26 mouse cellular contexts compared by ENCODE assay signal in the genomic region with DNA sequence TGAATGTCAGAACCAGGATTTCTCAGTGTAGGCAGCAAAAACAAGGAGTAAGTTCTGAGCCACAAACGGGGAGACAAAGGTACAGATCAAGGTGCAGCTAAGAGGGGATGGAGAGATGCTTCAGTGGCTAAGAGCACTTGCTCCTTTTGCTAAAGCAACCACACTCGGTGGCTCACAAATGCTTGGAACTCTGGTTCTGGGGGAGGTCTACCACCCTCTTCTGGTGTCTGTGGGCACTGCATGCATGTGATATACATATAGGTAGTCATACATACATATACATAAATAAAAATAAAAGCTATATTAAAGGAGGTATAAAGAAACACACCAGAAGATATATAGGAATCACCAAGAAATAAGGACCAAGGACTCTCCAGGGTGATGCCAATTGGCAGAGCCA. TPM values are rescaled to one million over a fixed set of nuclear protein-coding genes. Genes with fewer than 3 reads are reported as not detected.
DNase-seq lines count a peak whose midpoint lies in the region; ATAC-seq and TF ChIP-seq lines count a peak whose summit lies in the region.
"Had no signal": no experiment of that assay in that cellular context is flagged by ENCODE, and none has a peak within 500 bp of the region (broad histone marks: within the 10 kb centered on the region; RNA-seq: fewer than 3 reads in every experiment).

No protein-coding gene starts in this region.

- no peak; the same call in 1 of the 2 replicates for TF ChIP-seq RAD21 in CH12.LX (IDR thresholded peaks at IDR 0.05; ENCODE audit: low read depth, low read length)

- H3K9ac ChIP-seq in liver, postnatal 0 days (replicated peaks), result no peak overlapping the region
- H3K9ac ChIP-seq in CH12.LX (ENCODE audit: insufficient read depth, low read depth), result no peak overlapping the region
- H3K9ac ChIP-seq: heart, embryonic 12.5 days; hindbrain, embryonic 15.5 days; liver, embryonic 12.5 days; midbrain, embryonic 12.5 days; neural tube, embryonic 15.5 days had no signal

- H3K4me1 ChIP-seq in liver, postnatal 0 days (ENCODE audit: insufficient read depth), result no peaks in the 10 kb centered on the region
- no peaks in the 10 kb centered on the region for H3K4me1 ChIP-seq in CH12.LX (ENCODE audit: control insufficient read depth in 1 of 2, insufficient read depth in 2 of 2)

- H3K9me3 ChIP-seq in liver, postnatal 0 days (ENCODE audit: low read length), result no peaks in the 10 kb centered on the region
- no peaks in the 10 kb centered on the region for H3K9me3 ChIP-seq in CH12.LX (replicated peaks; ENCODE audit: low read length)
- H3K9me3 ChIP-seq: heart, embryonic 12.5 days; hindbrain, embryonic 15.5 days; liver, embryonic 12.5 days; midbrain, embryonic 12.5 days; neural tube, embryonic 15.5 days had no signal

- intact Hi-C loops in gastrocnemius, adult 2 months (cut with DNase I), result no loop called here
- intact Hi-C loops in gastrocnemius, postnatal 14 days (cut with DNase I; ENCODE audit: low total_unique reads), result no loop called here

- no peak overlapping the region for H3K4me3 ChIP-seq in gastrocnemius, adult 2 months
- H3K4me3 ChIP-seq in liver, postnatal 0 days (ENCODE audit: low read depth, low read length), result no peak overlapping the region
- H3K4me3 ChIP-seq in CH12.LX (replicated peaks in 1 of 3; ENCODE audit: low read depth in 2 of 3, low read length in 2 of 3, poor library complexity in 1 of 3), result no peak overlapping the region
- H3K4me3 ChIP-seq: heart, embryonic 12.5 days; hindbrain, embryonic 15.5 days; liver, embryonic 12.5 days; midbrain, embryonic 12.5 days; myocyte; neural tube, embryonic 15.5 days had no signal

- in situ Hi-C loops in CH12.LX (cut with MboI; ENCODE audit: low pct_ligation_motif_present, low pct_unique_long_range_greater_than_20kb, low sequenced_read_pairs), result no loop called here

- no peak for TF ChIP-seq EP300 in liver, postnatal 0 days (IDR thresholded peaks at IDR 0.05; ENCODE audit: low read depth)
- no peak for TF ChIP-seq EP300 in CH12.LX (IDR thresholded peaks at IDR 0.05; ENCODE audit: low read length)

- WGBS in liver, postnatal 0 days (ENCODE audit: insufficient replicate concordance), result 70% methylated on average over 2 of the region's 2 CpGs

- no peaks in the 10 kb centered on the region for H3K79me2 ChIP-seq in CH12.LX (replicated peaks; ENCODE audit: control insufficient read depth, extremely low read depth, insufficient read depth, poor library complexity, severe bottlenecking)

- DNase-seq in gastrocnemius, adult 2 months, result no peak
- no peak for DNase-seq in gastrocnemius, postnatal 14 days
- no peak for DNase-seq in liver, postnatal 0 days
- DNase-seq in liver, result no peak
- DNase-seq in CH12.LX (ENCODE audit: extremely low read depth), result no peak
- DNase-seq in ZHBTc4 (ENCODE audit: low read depth, low spot score), result peak; percentile 51
- no peak for DNase-seq in cerebellum, postnatal 14 days
- no peak for DNase-seq in cerebellum, adult 9-11 months
- DNase-seq: adrenal gland, postnatal 10 days; cerebellum, adult 8-10 months; embryo, embryonic 11 days; gastrocnemius, postnatal 36 days; kidney, adult 8-10 months; kidney, postnatal 4 days; left cerebral cortex, postnatal 4 days; lung, postnatal 4 days; right cerebral cortex, adult 18-20 months; spleen, adult 18-20 months; thymus, postnatal 14 days had no signal

- H3K36me3 ChIP-seq in liver, postnatal 0 days (replicated peaks; ENCODE audit: insufficient read depth, low read length), result no peaks in the 10 kb centered on the region
- peaks cover 97 to 100% of the 10 kb centered on the region in 2 experiments for H3K36me3 ChIP-seq in CH12.LX (replicated peaks in 1 of 2; ENCODE audit: control insufficient read depth in 1 of 2, insufficient read depth in 1 of 2, low read length in 1 of 2)
- H3K36me3 ChIP-seq: heart, embryonic 12.5 days; liver, embryonic 12.5 days had no signal

- no peak overlapping the region for H3K4me2 ChIP-seq in liver, postnatal 0 days (ENCODE audit: low read depth, low read length)
- H3K4me2 ChIP-seq in CH12.LX (ENCODE audit: insufficient read depth, low read depth, poor library complexity, severe bottlenecking), result no peak overlapping the region
- H3K4me2 ChIP-seq: heart, embryonic 12.5 days; hindbrain, embryonic 15.5 days; liver, embryonic 12.5 days; midbrain, embryonic 12.5 days; neural tube, embryonic 15.5 days had no signal

- ATAC-seq in liver, postnatal 0 days, result no peak
- ATAC-seq: liver, embryonic 12.5 days had no signal

- no peak overlapping the region for H3K27ac ChIP-seq in gastrocnemius, adult 2 months
- H3K27ac ChIP-seq in liver, postnatal 0 days (ENCODE audit: low read depth), result no peak overlapping the region
- no peak overlapping the region for H3K27ac ChIP-seq in CH12.LX (ENCODE audit: insufficient read depth, low read depth)
- H3K27ac ChIP-seq: hindbrain, embryonic 15.5 days; liver, embryonic 12.5 days; midbrain, embryonic 12.5 days; neural tube, embryonic 15.5 days had no signal

- H3K27me3 ChIP-seq in liver, postnatal 0 days (ENCODE audit: insufficient read depth, low read length), result no peaks in the 10 kb centered on the region
- H3K27me3 ChIP-seq in CH12.LX (replicated peaks), result no peaks in the 10 kb centered on the region
- H3K27me3 ChIP-seq: heart, embryonic 12.5 days; hindbrain, embryonic 15.5 days; liver, embryonic 12.5 days; midbrain, embryonic 12.5 days; neural tube, embryonic 15.5 days had no signal

- peak; percentile 20; the same call in 1 of the 2 replicates for TF ChIP-seq CTCF in gastrocnemius, adult 2 months (IDR thresholded peaks at IDR 0.05)
- TF ChIP-seq CTCF in liver, postnatal 0 days (IDR thresholded peaks at IDR 0.05; ENCODE audit: low read depth), result peak; percentile 31; the same call in 1 of the 2 replicates
- peak; percentile 52 to 61 for TF ChIP-seq CTCF in CH12.LX (conservative IDR thresholded peaks at IDR 0.05 in 1 of 2, IDR thresholded peaks at IDR 0.05 in 1 of 2; ENCODE audit: low read depth in 2 of 2, low read length in 2 of 2)

- TF ChIP-seq POLR2A in CH12.LX (IDR thresholded peaks at IDR 0.05; ENCODE audit: low read depth, low read length), result no peak

- dilution Hi-C loops in CH12.LX (cut with MboI; ENCODE audit: extremely low pct_ligation_motif_present, extremely low pct_unique_long_range_greater_than_20kb, low sequenced_read_pairs), result no loop called here

TF ChIP-seq in CH12.LX, 34 proteins besides CTCF, POLR2A, EP300 and RAD21:
- no peak for TF ChIP-seq PAX5 (IDR thresholded peaks at IDR 0.05; ENCODE audit: low read length)
- TF ChIP-seq JUND (conservative IDR thresholded peaks at IDR 0.05; ENCODE audit: low read depth, low read length), result no peak
- no peak for TF ChIP-seq CHD1 (IDR thresholded peaks at IDR 0.05; ENCODE audit: low read depth, low read length)
- TF ChIP-seq ELF1 (IDR thresholded peaks at IDR 0.05; ENCODE audit: low read depth, low read length), result no peak
- TF ChIP-seq KAT2A (IDR thresholded peaks at IDR 0.05; ENCODE audit: insufficient replicate concordance, low read length), result no peak
- TF ChIP-seq TBP (conservative IDR thresholded peaks at IDR 0.05; ENCODE audit: low read depth, low read length), result no peak

RNA-seq across cellular contexts. Expression of a gene that starts 11.8 kb away (rescaled TPM):
- not detected for total RNA-seq in gastrocnemius, adult 2 months (2021)
- not detected for total RNA-seq in gastrocnemius, postnatal 14 days (2021)
- 0.06 and 0.13 TPM in 2 replicates for polyA plus RNA-seq in liver, postnatal 0 days (2015; fragmentation: Nextera tagmentation; extraction: Ambion mirVana)
- total RNA-seq in CH12.LX (2012; rRNA removed), result 3.8 and 3.9 TPM in 2 replicates
- not detected in 2 replicates for total RNA-seq in CH12.LX (2014; rRNA removed)
- polyA plus RNA-seq in CH12.LX (2012; ENCODE audit: insufficient read length, low read depth), result 12.1 and 12.5 TPM in 2 replicates
- total RNA-seq: adrenal gland, postnatal 10 days; gastrocnemius, postnatal 36 days; heart, postnatal 25 days had no signal
- polyA plus RNA-seq: liver, embryonic 12.5 days had no signal

RNA-seq across cellular contexts. Expression of a gene that starts 57.3 kb away (rescaled TPM):
- total RNA-seq in gastrocnemius, adult 2 months (2021), result not detected
- under 1 TPM; 0.07 to 0.21 TPM for total RNA-seq in gastrocnemius, postnatal 14 days (2021)
- polyA plus RNA-seq in liver, postnatal 0 days (2015; fragmentation: Nextera tagmentation; extraction: Ambion mirVana), result not detected in 2 replicates
- total RNA-seq in CH12.LX (2012; rRNA removed) (0.08 TPM in 2 replicates), CH12.LX (2014; rRNA removed) (not detected in 2 replicates)
- not detected in 2 replicates for polyA plus RNA-seq in CH12.LX (2012; ENCODE audit: insufficient read length, low read depth)
